25 mouse cellular contexts compared by ENCODE assay signal in the genomic region with DNA sequence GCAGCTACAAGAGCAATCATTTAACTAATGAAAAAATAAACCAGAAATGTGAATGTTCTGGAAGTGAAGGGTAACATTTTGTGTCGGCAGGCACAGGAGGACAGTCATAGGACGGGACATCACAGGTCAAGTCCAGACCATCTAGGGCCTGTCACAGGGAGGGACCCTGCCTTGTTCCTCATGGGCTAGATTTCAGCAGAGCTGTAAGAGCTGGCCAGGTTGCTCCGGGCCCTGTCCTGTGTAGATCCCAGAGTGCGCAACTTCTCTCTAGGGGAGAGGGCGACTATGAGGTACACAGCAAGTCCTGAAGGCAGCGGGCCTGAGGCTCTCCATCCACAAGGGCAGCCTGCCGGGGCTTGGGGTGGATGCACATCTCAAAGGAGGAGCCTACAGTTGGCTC. TPM values are rescaled to one million over a fixed set of nuclear protein-coding genes. Genes with fewer than 3 reads are reported as not detected.
A peak's percentile ranks its signal among the peaks of the same experiment; 100 is the strongest.
DNase-seq lines count a peak whose midpoint lies in the region; ATAC-seq lines count a peak whose summit lies in the region.
"Had no signal": no experiment of that assay in that cellular context is flagged by ENCODE, and none has a peak within 500 bp of the region (broad histone marks: within the 10 kb centered on the region; RNA-seq: fewer than 3 reads in every experiment).

TSS of gene Dcst2 (plus strand) at position 301 of the 400 bp plus-strand sequence.

- H3K4me3 ChIP-seq in forebrain, embryonic 12.5 days (replicated peaks) = no peak within 1 kb of the TSS
- H3K4me3 ChIP-seq in forebrain, embryonic 11.5 days (ENCODE audit: low read depth, low read length) = no peak within 1 kb of the TSS
- H3K4me3 ChIP-seq in limb, embryonic 10.5 days = no peak within 1 kb of the TSS
- H3K4me3 ChIP-seq in midbrain, embryonic 10.5 days = no peak within 1 kb of the TSS
- H3K4me3 ChIP-seq: embryonic facial prominence, embryonic 10.5 days; embryonic facial prominence, embryonic 12.5 days; forebrain, embryonic 13.5 days; forebrain, embryonic 15.5 days had no signal

- 81% methylated on average over 7 of the region's 7 CpGs for WGBS in forebrain, embryonic 12.5 days
- 83% methylated on average over 7 of the region's 7 CpGs for WGBS in forebrain, embryonic 11.5 days
- 85% methylated on average over 7 of the region's 7 CpGs for WGBS in limb, embryonic 10.5 days
- 88% methylated on average over 7 of the region's 7 CpGs for WGBS in midbrain, embryonic 10.5 days

- peaks cover 5% of the 10 kb centered on the region; the same call in 1 of the 2 replicates for H3K4me1 ChIP-seq in forebrain, embryonic 12.5 days
- no peaks in the 10 kb centered on the region for H3K4me1 ChIP-seq in forebrain, embryonic 11.5 days (replicated peaks; ENCODE audit: control insufficient read depth, insufficient read depth, low read length)
- peaks cover 13% of the 10 kb centered on the region; the same call in 1 of the 2 replicates for H3K4me1 ChIP-seq in limb, embryonic 10.5 days
- H3K4me1 ChIP-seq in midbrain, embryonic 10.5 days = peaks cover 14% of the 10 kb centered on the region
- H3K4me1 ChIP-seq: embryonic facial prominence, embryonic 12.5 days; forebrain, embryonic 13.5 days; forebrain, embryonic 15.5 days had no signal

- peaks cover 4% of the 10 kb centered on the region; the same call in 1 of the 2 replicates for H3K27me3 ChIP-seq in forebrain, embryonic 12.5 days
- H3K27me3 ChIP-seq in forebrain, embryonic 11.5 days (ENCODE audit: control insufficient read depth, insufficient read depth, low read length) = no peaks in the 10 kb centered on the region
- H3K27me3 ChIP-seq in limb, embryonic 10.5 days (ENCODE audit: low read depth, poor library complexity, severe bottlenecking) = 0 out of 2 replicates have a peak, but pooled peaks cover 6% of the 10 kb centered on the region
- H3K27me3 ChIP-seq in midbrain, embryonic 10.5 days (ENCODE audit: low read depth, poor library complexity, severe bottlenecking) = peaks cover 5% of the 10 kb centered on the region; the same call in 1 of the 2 replicates
- H3K27me3 ChIP-seq: forebrain, embryonic 15.5 days had no signal

- no peaks in the 10 kb centered on the region for H3K36me3 ChIP-seq in forebrain, embryonic 12.5 days (replicated peaks)
- H3K36me3 ChIP-seq in forebrain, embryonic 11.5 days (ENCODE audit: control insufficient read depth, insufficient read depth, low read length) = no peaks in the 10 kb centered on the region
- no peaks in the 10 kb centered on the region for H3K36me3 ChIP-seq in limb, embryonic 10.5 days
- H3K36me3 ChIP-seq in midbrain, embryonic 10.5 days = no peaks in the 10 kb centered on the region
- H3K36me3 ChIP-seq: embryonic facial prominence, embryonic 10.5 days; embryonic facial prominence, embryonic 12.5 days; forebrain, embryonic 15.5 days; G1E had no signal

- no peaks in the 10 kb centered on the region for H3K9me3 ChIP-seq in forebrain, embryonic 12.5 days
- H3K9me3 ChIP-seq in forebrain, embryonic 11.5 days (ENCODE audit: control insufficient read depth, low read length) = no peaks in the 10 kb centered on the region
- H3K9me3 ChIP-seq in limb, embryonic 10.5 days (replicated peaks) = no peaks in the 10 kb centered on the region
- no peaks in the 10 kb centered on the region for H3K9me3 ChIP-seq in midbrain, embryonic 10.5 days (replicated peaks)
- H3K9me3 ChIP-seq: embryonic facial prominence, embryonic 10.5 days; embryonic facial prominence, embryonic 12.5 days; forebrain, embryonic 13.5 days; forebrain, embryonic 15.5 days; G1E had no signal

- ATAC-seq in forebrain, embryonic 12.5 days (ENCODE audit: low FRiP score) = no peak
- ATAC-seq in forebrain, embryonic 11.5 days (replicated peaks; ENCODE audit: low FRiP score) = no peak
- ATAC-seq: activated CD4-positive, CD25-positive, alpha-beta regulatory T cell, adult 4 months; CD4-positive, CD25-positive, alpha-beta regulatory T cell, adult 4 months; forebrain, embryonic 13.5 days; forebrain, embryonic 15.5 days; forebrain, postnatal 0 days; Patski had no signal

- no peak within 1 kb of the TSS for H3K27ac ChIP-seq in forebrain, embryonic 12.5 days
- no peak within 1 kb of the TSS for H3K27ac ChIP-seq in forebrain, embryonic 11.5 days (ENCODE audit: low read depth, low read length)
- 0 out of 2 replicates have a peak within 1 kb of the TSS, but pooled peaks have one; percentile 37 for H3K27ac ChIP-seq in limb, embryonic 10.5 days
- no peak within 1 kb of the TSS for H3K27ac ChIP-seq in midbrain, embryonic 10.5 days (replicated peaks)
- H3K27ac ChIP-seq: embryonic facial prominence, embryonic 10.5 days; embryonic facial prominence, embryonic 12.5 days; forebrain, embryonic 13.5 days; forebrain, embryonic 15.5 days had no signal

- H3K4me2 ChIP-seq in forebrain, embryonic 12.5 days = no peak within 1 kb of the TSS
- no peak within 1 kb of the TSS for H3K4me2 ChIP-seq in forebrain, embryonic 11.5 days (ENCODE audit: low read depth, low read length, severe bottlenecking)
- H3K4me2 ChIP-seq: embryonic facial prominence, embryonic 12.5 days; forebrain, embryonic 13.5 days; forebrain, embryonic 15.5 days had no signal

- peak within 1 kb of the TSS; percentile 4; the same call in 1 of the 2 replicates for H3K9ac ChIP-seq in forebrain, embryonic 12.5 days
- H3K9ac ChIP-seq in forebrain, embryonic 11.5 days (ENCODE audit: low read length) = no peak within 1 kb of the TSS
- H3K9ac ChIP-seq: embryonic facial prominence, embryonic 12.5 days; forebrain, embryonic 13.5 days; forebrain, embryonic 15.5 days; forebrain, postnatal 0 days had no signal

- DNase-seq in forebrain, embryonic 11.5 days (ENCODE audit: low spot score) = no peak
- peak; percentile 3 for DNase-seq in ovary, postnatal 36 days (ENCODE audit: low spot score)
- no peak for DNase-seq in ovary, postnatal 14 days (ENCODE audit: low spot score)
- DNase-seq in limb, embryonic 10.5 days (ENCODE audit: low spot score) = no peak
- DNase-seq in midbrain, embryonic 10.5 days (ENCODE audit: low spot score) = no peak
- DNase-seq: adrenal gland, adult 8-10 months; adrenal gland, postnatal 14 days; adrenal gland, postnatal 36 days; B cell, adult 2 months; cerebellum, adult 11-12 months; cerebellum, adult 2 months; cerebellum, adult 9-10 months; cerebellum, postnatal 10 days; cerebellum, postnatal 25 days; forebrain, postnatal 0 days had no signal

RNA-seq across cellular contexts. Expression of gene Dcst2, which starts in this region (rescaled TPM):
- 0.13 and 0.22 TPM in 2 replicates for polyA plus RNA-seq in forebrain, embryonic 12.5 days (2016; fragmentation: Nextera tagmentation; extraction: Ambion mirVana)
- 0.13 TPM in 1 of 2 replicates, not detected in the other for polyA plus RNA-seq in forebrain, embryonic 11.5 days (2014; fragmentation: Nextera tagmentation; extraction: Ambion mirVana)
- 0.24 TPM in 1 of 2 replicates, not detected in the other for polyA plus RNA-seq in limb, embryonic 10.5 days (2016; fragmentation: Nextera tagmentation; extraction: Ambion mirVana)
- 0.11 and 0.12 TPM in 2 replicates for polyA plus RNA-seq in midbrain, embryonic 10.5 days (2016; fragmentation: Nextera tagmentation; extraction: Ambion mirVana)
- polyA plus RNA-seq: embryonic facial prominence, embryonic 14.5 days; G1E had no signal
